Mouse (Mus musculus) olfactory bulb, adult 2 months (tissue): ENCODE results near the gene Gid4.

Experiments
- CTCF ChIP-seq: fragments of 200-500 bp; IDR thresholded peaks from 2 replicates; pipeline ENCODE4 v1.5.1; 2012; ENCODE audit warnings: low read depth, mild to moderate bottlenecking, low read length, moderate library complexity; ENCODE audit not compliant: insufficient read depth
- POLR2A ChIP-seq: fragments of 200-500 bp; IDR thresholded peaks from 2 replicates; pipeline ENCODE4 v1.6.1; 2012; ENCODE audit warnings: mild to moderate bottlenecking, low read depth, low read length, moderate library complexity; ENCODE audit not compliant: insufficient read depth

GRCm38 (mm10) chr11:60367256-60367655, 49.7 kb upstream of the Gid4 start:
- no peak for TF ChIP-seq CTCF
- no peak for TF ChIP-seq POLR2A
